Mouse (Mus musculus) bone marrow macrophage, adult 2 months (primary cell): Measurements from ENCODE around the gene Leng9.

Experiments used
- CTCF ChIP-seq: IDR thresholded peaks from 2 replicates; pipeline ENCODE4 v1.5.1; 2012; ENCODE audit warnings: low read depth, mild to moderate bottlenecking, low read length, moderate library complexity
- POLR2A ChIP-seq: IDR thresholded peaks from 2 replicates; pipeline ENCODE4 v1.6.1; 2012; ENCODE audit warnings: mild to moderate bottlenecking, low read depth, low read length, borderline replicate concordance

DNA sequence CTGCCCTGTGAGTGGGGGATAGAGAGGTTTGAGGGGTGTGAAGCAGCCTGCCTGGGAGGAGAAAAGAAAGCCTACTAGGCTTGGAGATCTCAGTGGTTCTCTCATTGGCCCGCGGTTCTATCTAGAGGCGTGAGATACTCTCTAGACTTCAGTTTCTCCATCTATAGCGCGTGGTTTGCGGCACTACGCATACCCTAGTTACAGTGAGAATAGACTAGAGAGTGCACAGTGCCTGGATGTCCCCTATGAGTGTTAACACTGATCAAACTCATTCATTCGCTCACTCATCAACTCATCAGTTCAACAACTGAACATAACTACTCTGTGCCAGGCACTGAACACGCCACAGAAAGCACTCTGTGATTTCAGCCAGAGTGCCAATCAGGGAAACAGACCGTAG, 27.4 kb downstream of the Leng9 start:
- TF ChIP-seq POLR2A (no peak), CTCF (no peak)
